Mouse (Mus musculus): Measurements from ENCODE around the gene Qtrt1. TPM values are rescaled to one million over a fixed set of nuclear protein-coding genes. Genes with fewer than 3 reads are reported as not detected.

Qtrt1 gene
- polyA plus RNA-seq (2014; fragmentation: Illumina TruSeq; extraction: RNeasy Lipid Tissue Mini Kit (QIAGEN cat#74804); ENCODE audit: low replicate concordance) = not detected

DNA sequence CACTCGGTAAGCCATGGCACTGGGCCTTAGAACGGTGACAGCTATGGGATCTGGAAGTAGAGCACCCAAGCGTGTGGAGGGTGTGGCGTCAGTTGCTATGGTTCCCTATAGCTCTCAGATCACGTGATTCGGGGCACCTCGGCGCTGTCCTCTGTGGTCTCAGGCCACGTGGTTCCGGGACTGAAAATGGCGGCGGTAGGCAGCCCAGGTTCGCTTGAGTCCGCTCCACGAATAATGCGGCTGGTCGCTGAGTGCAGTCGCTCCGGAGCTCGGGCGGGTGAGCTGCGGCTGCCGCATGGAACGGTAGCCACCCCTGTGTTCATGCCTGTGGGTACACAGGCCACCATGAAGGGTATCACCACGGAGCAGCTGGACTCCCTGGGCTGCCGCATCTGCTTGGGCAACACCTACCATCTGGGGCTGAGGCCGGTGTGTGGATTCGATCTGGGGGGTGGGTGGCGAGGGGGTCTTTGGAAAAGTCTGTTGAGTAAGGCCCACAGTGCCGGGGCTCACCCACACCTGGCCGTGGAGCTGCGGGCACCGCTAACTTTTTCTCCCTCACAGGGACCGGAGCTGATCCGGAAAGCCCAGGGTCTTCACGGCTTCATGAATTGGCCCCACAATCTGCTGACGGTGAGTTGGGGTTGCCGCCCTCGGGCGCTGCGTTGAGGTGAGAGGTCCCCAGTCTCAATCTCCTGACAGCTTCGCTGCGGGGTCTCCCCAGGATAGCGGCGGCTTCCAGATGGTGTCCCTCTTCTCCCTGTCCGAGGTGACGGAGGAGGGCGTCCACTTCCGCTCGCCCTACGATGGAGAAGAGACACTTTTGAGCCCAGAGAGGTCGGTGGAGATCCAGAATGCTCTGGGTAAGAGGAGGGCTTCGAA, at the start of gene Qtrt1:
Qtrt1 (plus strand) TSS at position 169 of the 882 bp plus-strand sequence.

DNA sequence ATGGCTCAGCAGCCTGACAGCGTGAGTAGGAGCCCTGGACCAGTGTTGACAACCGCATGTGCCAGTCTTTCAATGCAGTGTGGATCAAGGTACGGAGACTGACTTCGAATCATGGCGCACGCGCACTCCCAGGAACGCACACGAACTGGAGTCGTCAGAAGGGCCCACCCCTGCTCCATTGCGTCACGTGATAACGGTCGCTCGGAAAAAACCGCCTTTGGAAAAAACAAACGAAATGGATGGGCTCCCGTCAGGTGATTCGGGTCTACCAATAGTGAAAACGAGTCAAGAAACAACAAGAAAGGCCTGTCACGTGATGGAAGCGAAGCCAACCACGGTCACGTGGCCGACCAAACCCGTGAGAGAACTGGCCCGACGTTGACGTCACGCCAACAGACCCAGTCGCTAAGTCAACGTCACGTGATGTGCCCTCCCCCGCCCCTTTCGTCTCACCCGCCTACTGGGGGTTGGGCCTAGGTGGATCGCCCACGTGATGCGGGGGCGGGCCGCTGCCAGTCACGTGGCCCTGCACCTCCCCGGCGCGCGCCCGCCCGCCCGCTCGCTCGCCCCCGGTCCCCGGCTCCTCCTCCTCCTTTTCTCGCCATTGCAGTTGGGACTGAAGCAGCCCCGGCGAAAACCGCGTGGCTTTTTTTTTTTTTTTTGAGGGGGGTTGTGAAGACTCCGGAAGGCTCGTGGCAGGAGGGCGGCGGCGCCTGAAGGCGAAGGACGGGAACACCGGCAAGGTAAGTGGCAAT, 44.1 kb upstream of the Qtrt1 start, which contains the start of gene Ilf3:
Ilf3 (plus strand) TSS at position 515 of the 755 bp plus-strand sequence.

DNA sequence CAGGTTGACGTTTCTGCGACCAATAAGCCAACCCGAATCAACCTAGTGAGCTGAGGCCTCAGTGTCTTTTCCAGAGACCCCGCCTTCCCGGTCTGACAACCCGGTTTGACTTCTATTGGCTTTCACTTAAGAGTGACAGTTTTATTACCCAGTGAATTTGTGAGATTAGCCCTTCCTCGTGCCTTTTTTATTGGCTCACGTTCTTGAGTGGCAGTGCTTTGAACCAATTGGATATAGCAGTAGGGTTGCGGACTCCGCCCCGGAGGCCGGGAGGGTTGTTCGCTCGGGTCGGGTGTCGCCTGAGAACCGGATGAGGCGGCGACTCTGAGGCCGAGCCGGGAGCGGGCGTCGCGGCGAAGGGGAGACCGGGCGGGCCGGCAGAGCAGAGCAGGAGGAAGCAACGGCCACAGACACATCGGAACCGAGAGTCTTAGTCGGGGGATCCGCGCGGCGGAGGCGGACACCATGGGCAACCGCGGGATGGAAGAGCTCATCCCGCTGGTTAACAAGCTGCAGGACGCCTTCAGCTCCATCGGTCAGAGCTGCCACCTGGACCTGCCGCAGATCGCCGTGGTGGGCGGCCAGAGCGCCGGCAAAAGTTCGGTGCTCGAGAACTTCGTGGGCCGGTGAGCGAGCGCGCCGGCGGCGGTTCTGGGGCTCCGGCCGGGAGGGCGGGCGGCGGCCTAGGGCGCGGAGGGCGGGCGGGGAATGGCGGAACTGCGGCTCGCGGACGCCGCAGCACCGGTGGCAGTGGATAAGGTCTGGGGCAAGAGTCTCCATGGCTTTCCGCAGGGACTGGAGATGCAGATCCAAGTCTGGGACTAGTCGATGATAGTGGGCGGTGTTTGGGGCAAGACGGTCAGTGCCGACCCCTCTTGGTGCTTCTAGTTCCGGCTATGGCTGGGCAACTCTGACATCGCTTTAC, 13.3 kb downstream of the Qtrt1 start, which contains the start of gene Dnm2:
Dnm2 (plus strand) TSS at position 278 of the 925 bp plus-strand sequence.

Other genes starting within 250 kb of the Qtrt1 start
- 0.48 TPM for gene Pde4a, start 246.1 kb upstream of the Qtrt1 start, polyA plus RNA-seq (2014; fragmentation: Illumina TruSeq; extraction: RNeasy Lipid Tissue Mini Kit (QIAGEN cat#74804); ENCODE audit: low replicate concordance)
- 5.1 TPM for gene Keap1, start 172.5 kb upstream of the Qtrt1 start, polyA plus RNA-seq (2014; fragmentation: Illumina TruSeq; extraction: RNeasy Lipid Tissue Mini Kit (QIAGEN cat#74804); ENCODE audit: low replicate concordance)
- not detected for gene S1pr5, start 163.4 kb upstream of the Qtrt1 start, polyA plus RNA-seq (2014; fragmentation: Illumina TruSeq; extraction: RNeasy Lipid Tissue Mini Kit (QIAGEN cat#74804); ENCODE audit: low replicate concordance)
- 1.1 TPM for gene Atg4d, start 146.5 kb upstream of the Qtrt1 start, polyA plus RNA-seq (2014; fragmentation: Illumina TruSeq; extraction: RNeasy Lipid Tissue Mini Kit (QIAGEN cat#74804); ENCODE audit: low replicate concordance)
- 0.89 TPM for gene Kri1, start 123.9 kb upstream of the Qtrt1 start, polyA plus RNA-seq (2014; fragmentation: Illumina TruSeq; extraction: RNeasy Lipid Tissue Mini Kit (QIAGEN cat#74804); ENCODE audit: low replicate concordance)
- 3.7 TPM for gene Cdkn2d, start 120.4 kb upstream of the Qtrt1 start, polyA plus RNA-seq (2014; fragmentation: Illumina TruSeq; extraction: RNeasy Lipid Tissue Mini Kit (QIAGEN cat#74804); ENCODE audit: low replicate concordance)
- gene Ap1m2, start 99.5 kb upstream of the Qtrt1 start, polyA plus RNA-seq (2014; fragmentation: Illumina TruSeq; extraction: RNeasy Lipid Tissue Mini Kit (QIAGEN cat#74804); ENCODE audit: low replicate concordance) = 3.9 TPM
- 3.9 TPM for gene Slc44a2, start 91.1 kb upstream of the Qtrt1 start, polyA plus RNA-seq (2014; fragmentation: Illumina TruSeq; extraction: RNeasy Lipid Tissue Mini Kit (QIAGEN cat#74804); ENCODE audit: low replicate concordance)
- gene Ilf3, start 44.0 kb upstream of the Qtrt1 start, polyA plus RNA-seq (2014; fragmentation: Illumina TruSeq; extraction: RNeasy Lipid Tissue Mini Kit (QIAGEN cat#74804); ENCODE audit: low replicate concordance) = 9.5 TPM
- 22.1 TPM for gene Dnm2, start 13.1 kb downstream of the Qtrt1 start, polyA plus RNA-seq (2014; fragmentation: Illumina TruSeq; extraction: RNeasy Lipid Tissue Mini Kit (QIAGEN cat#74804); ENCODE audit: low replicate concordance)
- gene Tmed1, start 98.4 kb downstream of the Qtrt1 start, polyA plus RNA-seq (2014; fragmentation: Illumina TruSeq; extraction: RNeasy Lipid Tissue Mini Kit (QIAGEN cat#74804); ENCODE audit: low replicate concordance) = 0.59 TPM
- 0.48 TPM for gene AB124611, start 114.3 kb downstream of the Qtrt1 start, polyA plus RNA-seq (2014; fragmentation: Illumina TruSeq; extraction: RNeasy Lipid Tissue Mini Kit (QIAGEN cat#74804); ENCODE audit: low replicate concordance)
- 1.4 TPM for gene Carm1, start 135.1 kb downstream of the Qtrt1 start, polyA plus RNA-seq (2014; fragmentation: Illumina TruSeq; extraction: RNeasy Lipid Tissue Mini Kit (QIAGEN cat#74804); ENCODE audit: low replicate concordance)
- 22.1 TPM for gene Timm29, start 180.9 kb downstream of the Qtrt1 start, polyA plus RNA-seq (2014; fragmentation: Illumina TruSeq; extraction: RNeasy Lipid Tissue Mini Kit (QIAGEN cat#74804); ENCODE audit: low replicate concordance)
- 4.0 TPM for gene Yipf2, start 181.0 kb downstream of the Qtrt1 start, polyA plus RNA-seq (2014; fragmentation: Illumina TruSeq; extraction: RNeasy Lipid Tissue Mini Kit (QIAGEN cat#74804); ENCODE audit: low replicate concordance)
- gene Smarca4, start 204.3 kb downstream of the Qtrt1 start, polyA plus RNA-seq (2014; fragmentation: Illumina TruSeq; extraction: RNeasy Lipid Tissue Mini Kit (QIAGEN cat#74804); ENCODE audit: low replicate concordance) = 1.6 TPM

Measured in small intestine, adult 10 weeks (tissue).